Mouse (Mus musculus): ENCODE results near the gene Ppp2r5b. TPM values are rescaled to one million over a fixed set of nuclear protein-coding genes. Genes with fewer than 3 reads are reported as not detected.

Ppp2r5b gene
- polyA plus RNA-seq, 1 experiment from 2014 or later: 74.3 TPM

DNA sequence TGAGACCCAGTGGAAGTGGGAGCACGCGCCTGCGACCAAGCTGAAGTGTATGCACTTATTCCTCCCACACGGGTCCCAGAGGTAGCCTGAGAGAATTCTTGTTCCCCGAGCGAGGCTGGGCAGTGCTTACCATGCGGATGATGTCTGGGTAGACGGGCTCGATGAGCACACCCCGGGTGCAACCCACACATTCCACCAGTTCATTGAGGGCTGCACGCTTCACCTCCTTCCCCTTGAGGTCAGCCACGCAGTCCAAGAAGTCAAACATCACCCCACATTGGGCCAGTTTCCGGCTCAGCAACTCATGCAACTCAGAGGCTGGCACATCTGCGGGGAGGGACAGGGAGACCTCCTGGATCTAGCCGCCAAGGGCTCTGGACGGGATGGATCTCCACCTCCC lies 2.0 kb downstream of the Ppp2r5b start:
- ATAC-seq: no peak
- Histone ChIP-seq H3K9ac (ENCODE audit: low read length) (no peak overlapping the region), H3K9me3 (replicated peaks; ENCODE audit: control insufficient read depth, low read length) (no peaks in the 10 kb centered on the region), H3K4me2 (ENCODE audit: low read length) (no peak overlapping the region), H3K27me3 (replicated peaks; ENCODE audit: control insufficient read depth, insufficient read depth, low read length) (no peaks in the 10 kb centered on the region), H3K27ac (ENCODE audit: low read depth, low read length) (no peak overlapping the region), H3K36me3 (ENCODE audit: control insufficient read depth, insufficient read depth, low read length) (peaks cover 43% of the 10 kb centered on the region), H3K4me1 (ENCODE audit: control insufficient read depth, insufficient read depth, low read length) (peaks cover 9% of the 10 kb centered on the region; the same call in 1 of the 2 replicates), H3K4me3 (ENCODE audit: low read depth, low read length) (no peak overlapping the region)
- DNase-seq (ENCODE audit: low spot score): no peak
- 86% methylated on average over 16 of the region's 16 CpGs for WGBS

DNA sequence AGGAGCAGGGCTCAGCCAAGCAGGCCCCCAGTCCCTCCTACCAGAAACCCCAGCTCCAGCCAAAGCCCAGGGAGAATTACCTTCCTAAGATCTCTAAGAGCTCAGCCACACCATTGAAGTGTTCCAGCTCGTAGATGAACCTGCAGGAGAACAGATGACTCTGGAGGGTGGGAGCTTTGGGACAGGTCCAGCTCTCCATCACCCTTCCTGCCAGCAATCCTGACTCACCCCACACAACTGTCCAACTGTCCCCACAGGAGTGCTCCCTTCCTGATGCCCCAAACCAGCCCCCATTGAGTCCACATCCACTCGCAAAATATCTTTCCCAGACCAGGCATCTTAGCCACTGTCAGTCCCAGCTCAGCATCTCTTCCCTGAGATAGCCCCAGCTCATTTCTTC lies 4.6 kb downstream of the Ppp2r5b start:
- H3K27ac ChIP-seq (ENCODE audit: low read depth, low read length): no peak overlapping the region
- ATAC-seq (no peak), DNase-seq (ENCODE audit: low spot score) (no peak)
- peaks cover 66% of the 10 kb centered on the region for H3K36me3 ChIP-seq (ENCODE audit: control insufficient read depth, insufficient read depth, low read length)
- WGBS: 85% methylated on average over 2 of the region's 2 CpGs
- no peak overlapping the region for H3K4me3 ChIP-seq (ENCODE audit: low read depth, low read length)
- H3K9me3 ChIP-seq (replicated peaks; ENCODE audit: control insufficient read depth, low read length): no peaks in the 10 kb centered on the region
- peaks cover 6% of the 10 kb centered on the region; the same call in 1 of the 2 replicates for H3K4me1 ChIP-seq (ENCODE audit: control insufficient read depth, insufficient read depth, low read length)
- H3K4me2 ChIP-seq (ENCODE audit: low read length): no peak overlapping the region
- H3K9ac ChIP-seq (ENCODE audit: low read length): no peak overlapping the region
- H3K27me3 ChIP-seq (replicated peaks; ENCODE audit: control insufficient read depth, insufficient read depth, low read length): no peaks in the 10 kb centered on the region

DNA sequence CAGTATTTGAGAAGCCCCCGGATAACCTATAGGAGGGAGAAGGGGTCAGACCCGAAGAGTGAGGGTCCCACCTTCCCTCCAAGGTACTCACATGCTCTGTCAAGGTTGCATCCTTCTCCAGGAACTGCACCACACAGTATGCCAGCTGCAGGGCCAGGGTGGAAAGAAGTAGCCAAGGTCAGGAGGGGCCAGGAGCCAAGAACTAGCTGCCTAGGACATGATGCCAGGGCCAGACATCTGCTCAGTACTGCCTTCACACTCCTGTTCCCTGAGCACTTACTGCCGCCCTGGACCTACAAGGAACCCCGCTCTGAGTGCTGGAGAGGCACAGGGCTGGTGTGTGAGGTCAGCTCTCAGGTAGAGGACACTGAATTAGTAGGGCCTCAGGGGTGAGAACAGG lies 5.3 kb downstream of the Ppp2r5b start:
- Histone ChIP-seq H3K36me3 (ENCODE audit: control insufficient read depth, insufficient read depth, low read length) (peaks cover 67% of the 10 kb centered on the region), H3K9ac (ENCODE audit: low read length) (no peak overlapping the region), H3K4me2 (ENCODE audit: low read length) (no peak overlapping the region), H3K9me3 (replicated peaks; ENCODE audit: control insufficient read depth, low read length) (no peaks in the 10 kb centered on the region), H3K27me3 (replicated peaks; ENCODE audit: control insufficient read depth, insufficient read depth, low read length) (no peaks in the 10 kb centered on the region), H3K27ac (ENCODE audit: low read depth, low read length) (no peak overlapping the region), H3K4me3 (ENCODE audit: low read depth, low read length) (no peak overlapping the region), H3K4me1 (ENCODE audit: control insufficient read depth, insufficient read depth, low read length) (peaks cover 6% of the 10 kb centered on the region; the same call in 1 of the 2 replicates)
- no peak for DNase-seq (ENCODE audit: low spot score)
- 90% methylated on average over 4 of the region's 4 CpGs for WGBS
- no peak for ATAC-seq

DNA sequence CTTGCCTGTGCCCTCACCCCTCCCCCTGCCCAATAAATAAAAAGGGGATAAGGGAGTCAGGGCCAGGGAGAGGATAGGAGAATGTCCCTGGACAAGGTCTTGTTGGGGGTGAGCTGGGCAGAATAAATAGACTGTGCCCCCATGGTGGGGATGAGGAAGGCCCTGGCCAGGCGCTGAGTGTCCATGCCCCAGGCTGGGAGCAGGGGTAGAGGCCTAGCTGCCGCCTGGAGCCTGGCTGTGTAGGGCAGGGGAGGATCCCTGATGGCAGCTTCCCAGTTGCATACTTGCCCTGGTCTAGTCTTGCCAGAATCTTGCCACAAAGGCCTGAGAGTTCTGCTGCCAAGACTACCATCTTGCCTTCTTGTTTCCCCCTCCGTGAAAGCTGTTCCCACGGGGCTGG lies 7.8 kb downstream of the Ppp2r5b start:
- Histone ChIP-seq H3K9me3 (replicated peaks; ENCODE audit: control insufficient read depth, low read length) (no peaks in the 10 kb centered on the region), H3K9ac (ENCODE audit: low read length) (no peak overlapping the region), H3K27ac (ENCODE audit: low read depth, low read length) (no peak overlapping the region), H3K36me3 (ENCODE audit: control insufficient read depth, insufficient read depth, low read length) (peaks cover 66% of the 10 kb centered on the region), H3K4me3 (ENCODE audit: low read depth, low read length) (no peak overlapping the region), H3K27me3 (replicated peaks; ENCODE audit: control insufficient read depth, insufficient read depth, low read length) (no peaks in the 10 kb centered on the region), H3K4me1 (ENCODE audit: control insufficient read depth, insufficient read depth, low read length) (no peaks in the 10 kb centered on the region), H3K4me2 (ENCODE audit: low read length) (no peak overlapping the region)
- DNase-seq (ENCODE audit: low spot score) (no peak), ATAC-seq (no peak)
- 81% methylated on average over 4 of the region's 4 CpGs for WGBS

DNA sequence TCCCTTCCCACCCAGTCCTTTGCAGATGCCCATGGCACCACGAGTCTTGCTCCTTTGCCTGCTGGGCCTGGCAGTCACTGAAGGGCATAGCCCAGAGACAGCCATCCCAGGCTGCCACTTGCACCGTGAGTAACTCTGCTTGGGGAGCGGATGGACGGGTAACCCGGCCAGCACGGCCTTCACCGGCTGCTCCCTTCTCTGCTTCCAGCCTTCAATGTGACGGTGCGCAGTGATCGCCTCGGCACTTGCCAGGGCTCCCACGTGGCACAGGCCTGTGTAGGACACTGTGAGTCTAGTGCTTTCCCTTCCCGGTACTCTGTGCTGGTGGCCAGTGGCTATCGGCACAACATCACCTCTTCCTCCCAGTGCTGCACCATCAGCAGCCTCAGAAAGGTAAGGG lies 8.9 kb downstream of the Ppp2r5b start:
- DNase-seq (ENCODE audit: low spot score) (no peak), ATAC-seq (no peak)
- Histone ChIP-seq H3K27me3 (replicated peaks; ENCODE audit: control insufficient read depth, insufficient read depth, low read length) (no peaks in the 10 kb centered on the region), H3K4me1 (ENCODE audit: control insufficient read depth, insufficient read depth, low read length) (no peaks in the 10 kb centered on the region), H3K9me3 (replicated peaks; ENCODE audit: control insufficient read depth, low read length) (no peaks in the 10 kb centered on the region), H3K9ac (ENCODE audit: low read length) (no peak overlapping the region), H3K4me2 (ENCODE audit: low read length) (no peak overlapping the region), H3K27ac (ENCODE audit: low read depth, low read length) (no peak overlapping the region), H3K36me3 (ENCODE audit: control insufficient read depth, insufficient read depth, low read length) (peaks cover 55% of the 10 kb centered on the region), H3K4me3 (ENCODE audit: low read depth, low read length) (no peak overlapping the region)
- 90% methylated on average over 14 of the region's 14 CpGs for WGBS

DNA sequence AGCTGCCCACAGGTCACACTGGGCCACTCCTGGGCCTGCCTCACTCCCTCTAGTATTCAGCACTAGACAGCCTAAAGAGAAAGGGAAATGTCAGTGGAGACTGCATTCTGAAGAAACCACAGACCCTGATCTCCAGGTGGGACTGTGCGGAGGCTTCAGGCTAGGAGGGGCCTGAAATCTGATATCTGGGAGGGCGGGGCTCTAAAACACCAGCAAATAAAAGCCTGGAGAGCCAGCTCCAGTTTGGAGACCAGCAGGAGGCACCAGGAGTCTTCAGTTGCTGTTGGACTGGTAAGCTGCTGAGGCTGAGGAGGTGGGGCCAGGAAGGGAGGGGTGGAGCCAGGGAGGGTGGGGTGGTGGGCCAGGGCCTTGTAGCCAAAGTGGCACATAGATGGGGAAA lies 9.5 kb downstream of the Ppp2r5b start, which contains the start of gene Gpha2:
Gpha2 (plus strand) TSS at position 246 of the 400 bp plus-strand sequence.
- Histone ChIP-seq H3K27ac (ENCODE audit: low read depth, low read length) (no peak within 1 kb of the TSS), H3K9me3 (replicated peaks; ENCODE audit: control insufficient read depth, low read length) (no peaks in the 10 kb centered on the region), H3K9ac (ENCODE audit: low read length) (no peak within 1 kb of the TSS), H3K27me3 (replicated peaks; ENCODE audit: control insufficient read depth, insufficient read depth, low read length) (no peaks in the 10 kb centered on the region), H3K4me2 (ENCODE audit: low read length) (no peak within 1 kb of the TSS), H3K4me3 (ENCODE audit: low read depth, low read length) (no peak within 1 kb of the TSS), H3K4me1 (ENCODE audit: control insufficient read depth, insufficient read depth, low read length) (no peaks in the 10 kb centered on the region), H3K36me3 (ENCODE audit: control insufficient read depth, insufficient read depth, low read length) (peaks cover 49% of the 10 kb centered on the region)
- DNase-seq (ENCODE audit: low spot score) (no peak), ATAC-seq (no peak)
- 13% methylated on average over 2 of the region's 2 CpGs for whole genome bisulfite sequencing

DNA sequence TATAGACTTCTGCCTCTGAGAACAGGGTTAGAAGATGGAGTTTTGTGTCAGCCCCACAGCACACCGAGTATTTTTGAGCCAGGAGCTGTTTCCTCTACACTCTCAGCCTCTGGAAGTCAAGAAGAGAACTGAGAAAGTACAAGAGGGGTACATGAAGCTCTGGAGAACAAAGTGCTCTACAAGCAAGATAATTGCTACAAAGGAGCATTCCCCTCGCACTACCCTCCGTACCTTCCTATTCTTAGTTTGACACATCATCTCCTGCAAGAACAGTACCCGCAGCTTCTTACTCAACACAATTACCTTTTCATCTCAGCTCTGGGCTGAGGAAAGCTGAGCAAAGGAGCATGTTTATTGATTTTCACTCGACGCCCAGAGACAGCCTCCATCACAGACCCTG lies 17.1 kb downstream of the Ppp2r5b start:
- no peaks in the 10 kb centered on the region for H3K36me3 ChIP-seq (ENCODE audit: control insufficient read depth, insufficient read depth, low read length)
- H3K9ac ChIP-seq (ENCODE audit: low read length): no peak overlapping the region
- DNase-seq (ENCODE audit: low spot score): no peak
- H3K4me1 ChIP-seq (ENCODE audit: control insufficient read depth, insufficient read depth, low read length): no peaks in the 10 kb centered on the region
- no peaks in the 10 kb centered on the region for H3K27me3 ChIP-seq (replicated peaks; ENCODE audit: control insufficient read depth, insufficient read depth, low read length)
- ATAC-seq: no peak
- no peaks in the 10 kb centered on the region for H3K9me3 ChIP-seq (replicated peaks; ENCODE audit: control insufficient read depth, low read length)
- 66% methylated on average over 6 of the region's 6 CpGs for WGBS
- no peak overlapping the region for H3K4me3 ChIP-seq (ENCODE audit: low read depth, low read length)
- no peak overlapping the region for H3K27ac ChIP-seq (ENCODE audit: low read depth, low read length)
- H3K4me2 ChIP-seq (ENCODE audit: low read length): no peak overlapping the region

DNA sequence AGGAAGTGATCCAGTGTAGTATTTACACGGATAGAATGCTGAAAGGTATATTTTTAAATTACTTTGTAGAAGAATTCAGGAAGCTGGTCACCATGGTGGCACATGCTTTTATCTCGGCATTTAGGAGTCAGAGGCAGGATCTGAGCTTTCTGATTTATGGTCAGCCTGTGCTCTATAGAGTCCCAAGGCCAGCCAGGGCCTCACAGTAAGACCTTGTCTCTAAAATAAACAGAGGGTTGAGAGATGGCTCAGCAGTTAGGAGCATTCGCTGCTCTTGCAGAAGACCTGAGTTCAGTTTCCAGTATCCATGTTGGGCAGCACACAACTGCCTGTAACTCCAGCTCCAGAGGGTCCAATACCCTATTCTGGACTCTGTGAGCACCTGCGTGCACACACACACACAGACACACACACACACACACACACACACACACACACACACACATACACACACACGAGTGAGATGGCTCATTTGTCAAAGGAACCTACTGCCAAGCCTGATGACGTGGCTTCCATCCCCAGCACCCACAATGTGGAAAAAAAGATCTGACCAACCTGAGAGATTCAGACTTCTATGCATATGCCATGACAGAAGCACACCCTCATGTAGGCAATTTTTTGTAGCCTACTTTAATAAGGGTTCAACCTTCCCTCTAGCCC lies 19.5 kb downstream of the Ppp2r5b start:
- Histone ChIP-seq H3K4me3 (ENCODE audit: low read depth, low read length) (no peak overlapping the region), H3K27me3 (replicated peaks; ENCODE audit: control insufficient read depth, insufficient read depth, low read length) (no peaks in the 10 kb centered on the region), H3K36me3 (ENCODE audit: control insufficient read depth, insufficient read depth, low read length) (no peaks in the 10 kb centered on the region), H3K4me1 (ENCODE audit: control insufficient read depth, insufficient read depth, low read length) (no peaks in the 10 kb centered on the region), H3K27ac (ENCODE audit: low read depth, low read length) (no peak overlapping the region), H3K9ac (ENCODE audit: low read length) (no peak overlapping the region), H3K4me2 (ENCODE audit: low read length) (no peak overlapping the region), H3K9me3 (replicated peaks; ENCODE audit: control insufficient read depth, low read length) (no peaks in the 10 kb centered on the region)
- ATAC-seq (no peak), DNase-seq (ENCODE audit: low spot score) (no peak)
- 84% methylated on average over 6 of the region's 6 CpGs for WGBS

DNA sequence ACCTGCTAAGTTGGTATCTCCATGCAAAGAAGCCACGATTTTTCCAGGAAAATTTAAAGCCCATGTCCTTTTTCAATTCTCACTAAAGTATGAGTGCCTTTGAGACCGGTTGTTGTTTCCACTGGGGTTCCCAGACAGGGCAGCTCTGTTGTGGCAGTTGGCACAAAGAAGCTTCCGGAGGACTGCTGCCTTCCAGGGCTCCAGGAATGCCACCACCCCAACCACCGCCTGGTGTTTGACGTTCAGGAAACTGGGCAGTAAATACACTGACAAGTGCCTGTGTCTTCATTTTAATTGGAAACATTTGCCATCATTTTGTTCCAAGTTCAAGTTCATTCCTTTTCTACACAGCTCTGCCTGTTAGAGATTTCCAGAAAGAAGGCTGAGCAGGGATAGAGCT lies 29.0 kb downstream of the Ppp2r5b start:
- Histone ChIP-seq H3K4me1 (ENCODE audit: control insufficient read depth, insufficient read depth, low read length) (no peaks in the 10 kb centered on the region), H3K9ac (ENCODE audit: low read length) (no peak overlapping the region), H3K27ac (ENCODE audit: low read depth, low read length) (no peak overlapping the region), H3K9me3 (replicated peaks; ENCODE audit: control insufficient read depth, low read length) (no peaks in the 10 kb centered on the region), H3K27me3 (replicated peaks; ENCODE audit: control insufficient read depth, insufficient read depth, low read length) (no peaks in the 10 kb centered on the region), H3K36me3 (ENCODE audit: control insufficient read depth, insufficient read depth, low read length) (no peaks in the 10 kb centered on the region), H3K4me2 (ENCODE audit: low read length) (no peak overlapping the region), H3K4me3 (ENCODE audit: low read depth, low read length) (no peak overlapping the region)
- no peak for ATAC-seq
- no peak for DNase-seq (ENCODE audit: low spot score)
- WGBS: 68% methylated on average over 5 of the region's 5 CpGs
